Mouse (Mus musculus) cerebellum, adult 2 months (tissue): Measurements from ENCODE around the gene Nmnat2.

ENCODE experiments used
- CTCF ChIP-seq: fragments of 200-500 bp; IDR thresholded peaks from 2 replicates; pipeline ENCODE4 v1.5.1; 2011; ENCODE audit warnings: low read depth, mild to moderate bottlenecking, control low read depth, low read length, moderate library complexity, borderline replicate concordance; ENCODE audit not compliant: insufficient read depth
- POLR2A ChIP-seq: fragments of 200-500 bp; IDR thresholded peaks from 2 replicates; pipeline ENCODE4 v1.6.1; 2011; ENCODE audit warnings: low read length, control low read depth, borderline replicate concordance; ENCODE audit not compliant: insufficient read depth

DNA sequence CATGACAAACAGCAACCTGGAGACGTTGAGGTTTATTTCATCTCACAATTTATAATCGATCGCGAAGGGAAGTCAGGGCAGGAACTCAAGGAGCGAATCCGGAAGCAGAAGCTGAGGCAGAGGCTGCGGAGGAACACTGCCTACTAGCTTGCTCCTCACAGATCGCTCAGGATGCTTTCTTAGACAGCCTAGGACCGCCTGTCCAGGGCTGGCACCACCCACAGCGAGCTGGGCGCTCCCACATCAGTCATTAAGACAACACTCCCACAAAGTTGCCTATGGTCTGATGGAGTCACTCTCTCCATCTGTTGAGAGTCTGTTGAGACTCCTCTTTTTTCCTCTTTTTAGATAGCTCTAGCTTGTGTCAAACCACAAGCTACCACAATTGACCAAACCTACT, 20.8 kb upstream of the Nmnat2 start:
- TF ChIP-seq POLR2A, result no peak
- no peak for TF ChIP-seq CTCF
